Mouse (Mus musculus) small intestine, adult 2 months (tissue): ENCODE measurements around the gene Cd59b.

Experiments
- CTCF ChIP-seq: fragments of 200-500 bp; IDR thresholded peaks from 2 replicates; pipeline ENCODE4 v1.5.1; 2012; ENCODE audit warnings: low read depth, mild to moderate bottlenecking, control low read depth, inconsistent platforms, low read length, moderate library complexity, mixed read lengths; ENCODE audit not compliant: insufficient replicate concordance, insufficient read length; ENCODE audit errors: extremely low read depth
- POLR2A ChIP-seq: fragments of 200-500 bp; IDR thresholded peaks from 2 replicates; pipeline ENCODE4 v1.6.1; 2012; ENCODE audit warnings: low read depth, mild to moderate bottlenecking, control low read depth, inconsistent platforms, low read length, moderate library complexity

DNA sequence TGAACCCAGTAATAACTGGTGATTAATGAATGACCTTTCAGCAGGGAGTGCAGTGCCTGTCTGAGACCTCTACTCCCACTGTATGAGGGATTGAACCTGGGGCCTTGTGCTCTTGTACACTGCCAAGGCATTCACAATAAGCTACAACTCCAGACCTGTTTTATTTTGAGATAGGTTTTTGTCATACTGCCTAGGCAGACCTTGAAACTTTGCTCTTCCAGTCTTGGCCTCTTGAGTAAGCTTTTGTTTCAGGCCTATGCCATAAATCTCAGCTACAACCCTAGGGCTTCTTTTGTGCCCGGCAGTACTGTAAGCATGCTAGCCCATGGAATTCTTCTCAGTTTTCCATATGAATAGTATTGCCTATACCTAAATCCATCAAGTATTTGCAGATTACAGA, 49.4 kb downstream of the Cd59b start:
- TF ChIP-seq CTCF = no peak
- no peak for TF ChIP-seq POLR2A
